Mouse (Mus musculus) intestine, embryonic 14.5 days (tissue): Measurements from ENCODE around the gene Ces1e. TPM values are rescaled to one million over a fixed set of nuclear protein-coding genes. Genes with fewer than 3 reads are reported as not detected.
"Not testable (repeated sequence)": the region's sequence is repeated elsewhere in the genome, so short reads cannot be mapped to it uniquely, and the experiment has no call there.

ENCODE experiments used
- ATAC-seq: fragments of 200-750 bp; cut with Nextera tagmentation; replicated peaks from 2 replicates; pipeline ENCODE4 v1.8.0; 2017; ENCODE audit warnings: low read depth, moderate number of reproducible peaks, moderate TSS enrichment, moderate library complexity; ENCODE audit not compliant: low FRiP score, low TSS enrichment
- DNase-seq: peaks from one replicate; pipeline ENCODE4 v3.0.0-alpha.2; 2018; ENCODE audit warnings: low spot score
- H3K27ac ChIP-seq: fragments of 300-500 bp; sonication (generic); 2 replicates; pipeline ENCODE4 v1.5.1; 2014; ENCODE audit warnings: low read depth, mild to moderate bottlenecking, control low read depth
- H3K27me3 ChIP-seq: fragments of 300-500 bp; sonication (generic); replicated peaks from 2 replicates; pipeline ENCODE4 v1.6.1; 2014; ENCODE audit warnings: low read length, control low read depth; ENCODE audit not compliant: control insufficient read depth, insufficient read depth
- H3K36me3 ChIP-seq: fragments of 300-500 bp; sonication (generic); 2 replicates; pipeline ENCODE4 v1.6.1; 2014; ENCODE audit warnings: low read length, control low read depth; ENCODE audit not compliant: control insufficient read depth, insufficient read depth
- H3K4me1 ChIP-seq: fragments of 300-500 bp; sonication (generic); replicated peaks from 2 replicates; pipeline ENCODE4 v1.6.1; 2014; ENCODE audit warnings: low read length, control low read depth, mixed read lengths; ENCODE audit not compliant: control insufficient read depth, insufficient read depth
- H3K4me2 ChIP-seq: fragments of 300-500 bp; sonication (generic); 2 replicates; pipeline ENCODE4 v1.6.1; 2014; ENCODE audit warnings: low read length
- H3K4me3 ChIP-seq: fragments of 300-500 bp; sonication (generic); 2 replicates; pipeline ENCODE4 v1.5.1; 2014; ENCODE audit warnings: low read depth, low read length, control low read depth, mixed read lengths
- H3K9ac ChIP-seq: fragments of 300-500 bp; sonication (generic); 2 replicates; pipeline ENCODE4 v1.6.1; 2014; ENCODE audit warnings: mild to moderate bottlenecking, low read length
- H3K9me3 ChIP-seq: fragments of 300-500 bp; sonication (generic); 2 replicates; pipeline ENCODE4 v1.6.1; 2016; ENCODE audit warnings: low read length, control low read depth; ENCODE audit not compliant: control insufficient read depth
- WGBS: fragments of 180-500 bp; shearing (Covaris S2); extraction: QIAGEN DNeasy Blood & Tissue Kit; methylation state at CpG from one replicate; pipeline ENCODE4 v1.1.7; 2014; 5-methylcytosine and 5-hydroxymethylcytosine counted together
- polyA plus RNA-seq: library from polyadenylated mRNA; unstranded; fragments of >200 nt; fragmentation: Nextera tagmentation; extraction: Ambion mirVana; gene quantifications from 2 replicates; pipeline ENCODE4 v1.2.1, GENCODE M21; 2014

The Ces1e gene
- polyA plus RNA-seq, 1 experiment from 2014 or later, result 0.45 TPM

DNA sequence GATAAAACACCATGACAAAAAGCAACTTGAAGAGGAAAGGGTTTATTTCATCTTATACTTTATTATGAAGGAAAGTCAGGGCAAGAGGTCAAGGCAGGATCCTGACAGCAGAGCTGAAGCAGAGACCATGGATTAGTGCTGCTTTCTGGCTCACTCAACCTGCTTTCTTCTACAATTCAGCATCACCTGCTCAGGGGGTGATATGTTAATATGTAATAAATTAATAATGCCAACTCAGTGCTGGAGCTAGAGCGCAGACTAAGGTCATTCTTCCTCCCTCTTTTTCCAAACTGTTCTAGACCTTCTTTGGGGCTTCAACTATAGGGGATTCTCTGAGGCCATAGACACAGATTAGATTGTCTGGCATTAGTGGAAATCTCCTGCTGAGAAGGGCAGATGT lies 6.3 kb upstream of the Ces1e start:
- H3K36me3 ChIP-seq, result no peaks in the 10 kb centered on the region
- H3K9me3 ChIP-seq, result no peaks in the 10 kb centered on the region
- ATAC-seq, result no peak
- WGBS, result 90% methylated on average over 1 of the region's 1 CpGs
- no peak for DNase-seq
- no peak overlapping the region for H3K4me2 ChIP-seq
- no peak overlapping the region for H3K27ac ChIP-seq
- no peak overlapping the region for H3K9ac ChIP-seq
- H3K4me3 ChIP-seq, result no peak overlapping the region
- no peaks in the 10 kb centered on the region for H3K4me1 ChIP-seq
- H3K27me3 ChIP-seq, result no peaks in the 10 kb centered on the region

DNA sequence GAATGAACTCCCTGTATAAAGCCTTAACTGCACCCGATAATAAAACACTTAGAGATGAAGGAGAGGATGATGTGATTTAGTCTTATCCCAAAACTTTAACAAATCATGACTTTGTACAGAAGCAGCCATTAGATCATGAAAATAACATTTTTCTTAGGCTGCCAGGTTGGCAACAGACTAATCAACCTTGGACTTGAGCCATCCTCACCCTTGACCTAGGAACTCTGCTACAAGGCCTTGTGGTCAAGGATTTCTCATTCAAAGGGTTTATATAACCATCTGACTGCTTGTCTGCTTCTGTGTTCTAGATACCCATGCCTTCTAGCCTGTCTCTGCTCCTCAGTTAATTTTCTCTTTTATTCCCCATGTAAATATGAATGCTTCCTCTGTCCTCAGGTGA lies 5.3 kb upstream of the Ces1e start:
- H3K27ac ChIP-seq, result no peak overlapping the region
- ATAC-seq (no peak), DNase-seq (no peak)

DNA sequence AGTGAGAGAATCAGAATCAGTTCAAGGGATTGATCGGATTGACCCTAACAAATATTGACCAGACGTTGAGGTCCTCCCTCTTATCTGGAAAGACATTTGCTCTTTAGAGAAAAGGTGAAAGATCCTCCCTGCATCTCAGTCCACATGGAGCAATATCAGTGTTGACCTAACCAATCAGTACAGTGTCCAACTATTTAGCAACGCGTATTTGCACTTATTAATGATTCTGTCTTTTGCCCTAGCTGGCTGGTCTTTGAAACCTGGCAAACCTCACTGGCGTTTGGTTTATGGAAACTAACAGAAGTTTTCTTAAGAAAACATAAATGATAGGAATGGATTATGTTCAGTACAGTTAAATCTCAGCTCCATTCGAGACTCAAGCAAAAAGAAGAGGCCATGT lies 4.6 kb upstream of the Ces1e start:
- Histone ChIP-seq H3K9me3 (no peaks in the 10 kb centered on the region), H3K36me3 (no peaks in the 10 kb centered on the region), H3K4me2 (no peak overlapping the region), H3K4me1 (no peaks in the 10 kb centered on the region), H3K27ac (no peak overlapping the region), H3K27me3 (no peaks in the 10 kb centered on the region), H3K9ac (no peak overlapping the region), H3K4me3 (no peak overlapping the region)
- no peak for ATAC-seq
- WGBS, result 70% methylated on average over 6 of the region's 6 CpGs
- DNase-seq, result no peak

More for the DNA sequence above, 5.3 kb upstream of the Ces1e start:
- Histone ChIP-seq H3K9me3 (no peaks in the 10 kb centered on the region), H3K4me1 (no peaks in the 10 kb centered on the region), H3K27me3 (no peaks in the 10 kb centered on the region), H3K36me3 (no peaks in the 10 kb centered on the region), H3K4me3 (no peak overlapping the region), H3K9ac (no peak overlapping the region), H3K4me2 (no peak overlapping the region)
- 97% methylated on average over 1 of the region's 1 CpGs for WGBS

DNA sequence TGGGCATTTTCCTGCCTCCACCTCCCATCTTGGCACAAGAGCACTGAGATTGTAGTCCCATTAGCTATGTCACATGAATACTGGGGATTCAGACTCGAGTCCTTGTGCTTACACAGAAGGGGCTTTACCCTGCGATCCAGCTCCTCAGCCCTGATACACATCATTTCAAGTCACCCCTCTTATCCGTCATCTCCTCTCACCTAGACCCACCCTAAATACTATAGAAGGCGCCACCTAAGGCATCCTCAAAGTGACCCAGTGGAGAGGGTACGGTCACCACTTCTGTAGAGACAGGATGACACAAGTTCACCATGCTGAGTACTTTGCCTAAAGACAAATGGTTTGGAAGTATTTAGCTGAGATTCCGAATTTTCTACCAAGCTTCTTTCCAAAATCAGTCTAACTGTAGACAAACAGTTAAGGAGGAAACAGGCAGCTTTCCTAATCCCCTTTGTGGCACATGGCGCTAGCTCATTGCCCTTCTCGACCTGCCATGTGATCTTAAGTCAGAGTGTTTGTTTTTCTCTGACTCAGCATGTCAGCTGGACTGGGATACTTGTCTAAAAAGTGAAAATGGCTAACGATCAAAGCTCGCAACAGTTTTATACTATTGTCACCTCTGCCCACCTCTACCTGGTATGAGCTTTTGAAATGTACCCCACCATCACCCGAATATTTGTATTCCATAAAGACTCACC lies 597 bp downstream of the Ces1e start:
- 59% methylated on average over 11 of the region's 11 CpGs for WGBS
- no peak overlapping the region for H3K27ac ChIP-seq
- H3K4me1 ChIP-seq, result no peaks in the 10 kb centered on the region
- DNase-seq, result no peak
- H3K4me3 ChIP-seq, result no peak overlapping the region
- H3K4me2 ChIP-seq, result no peak overlapping the region
- H3K9ac ChIP-seq, result no peak overlapping the region
- H3K27me3 ChIP-seq, result no peaks in the 10 kb centered on the region
- no peaks in the 10 kb centered on the region for H3K9me3 ChIP-seq
- 0 out of 2 replicates have a peak, but pooled peaks have one; percentile 62 for ATAC-seq
- H3K36me3 ChIP-seq, result no peaks in the 10 kb centered on the region

DNA sequence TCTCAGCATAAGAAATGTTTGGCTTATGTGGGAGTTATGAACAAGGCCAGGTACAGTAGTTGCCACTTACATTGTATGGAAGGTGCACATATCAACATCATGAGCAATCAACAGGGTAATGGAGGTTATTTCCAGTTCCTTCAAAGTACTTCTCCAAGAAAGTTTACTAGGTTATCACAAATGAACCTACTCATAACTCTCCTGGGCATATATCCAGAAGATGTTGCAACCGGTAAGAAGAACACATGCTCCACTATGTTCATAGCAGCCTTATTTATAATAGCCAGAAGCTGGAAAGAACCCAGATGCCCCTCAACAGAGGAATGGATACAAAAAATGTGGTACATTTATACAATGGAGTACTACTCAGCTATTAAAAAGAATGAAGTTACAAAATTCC lies 2.9 kb downstream of the Ces1e start:
- not testable (repeated sequence) for H3K4me2 ChIP-seq, H3K9me3 ChIP-seq, DNase-seq, H3K4me1 ChIP-seq, ATAC-seq, H3K9ac ChIP-seq, H3K27me3 ChIP-seq, H3K27ac ChIP-seq, H3K36me3 ChIP-seq, H3K4me3 ChIP-seq
- 90% methylated on average over 1 of the region's 1 CpGs for WGBS

DNA sequence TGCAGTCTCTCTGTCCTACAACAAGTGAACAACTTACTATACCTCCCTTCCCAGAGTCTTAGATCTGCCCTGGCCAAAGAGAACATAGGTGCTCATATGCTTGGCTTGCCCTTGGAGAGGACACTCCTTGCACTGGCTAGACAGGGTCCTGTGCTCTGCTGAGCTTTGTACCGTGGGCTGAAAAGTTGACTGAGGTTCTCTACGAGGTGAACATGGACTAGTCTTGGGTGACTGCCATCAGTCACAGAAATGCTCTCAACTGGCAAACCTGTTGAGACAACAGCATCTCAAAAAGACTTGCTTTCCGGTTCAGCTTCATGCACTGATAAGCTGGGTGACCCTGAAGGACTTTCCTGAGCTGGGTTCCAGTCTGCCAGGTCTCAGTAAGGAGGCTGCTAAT lies 7.5 kb downstream of the Ces1e start:
- Histone ChIP-seq H3K4me2 (no peak overlapping the region), H3K4me1 (no peaks in the 10 kb centered on the region), H3K4me3 (no peak overlapping the region), H3K9ac (no peak overlapping the region), H3K9me3 (no peaks in the 10 kb centered on the region), H3K27ac (no peak overlapping the region), H3K27me3 (no peaks in the 10 kb centered on the region), H3K36me3 (no peaks in the 10 kb centered on the region)
- DNase-seq (no peak), ATAC-seq (no peak)
- 74% methylated on average over 3 of the region's 3 CpGs for WGBS

DNA sequence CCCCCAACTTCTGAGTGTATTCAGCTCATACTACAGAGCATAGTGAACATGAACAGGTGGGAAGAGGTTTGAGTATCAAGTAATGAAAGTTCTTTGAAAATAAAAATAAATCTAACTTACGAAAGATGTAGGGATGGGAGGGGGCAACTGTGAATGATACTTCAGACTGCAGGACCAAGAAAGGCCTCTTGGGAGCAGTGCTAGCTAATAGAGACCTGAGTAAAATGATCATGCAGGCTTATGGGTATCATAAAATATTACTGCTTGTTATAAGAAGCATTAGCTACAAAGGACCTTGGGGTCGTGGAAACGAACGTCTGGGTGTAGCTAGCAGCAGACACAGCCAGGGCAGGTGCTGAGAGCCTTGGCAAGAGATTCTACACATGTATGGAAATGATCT lies 11.6 kb downstream of the Ces1e start:
- Histone ChIP-seq H3K4me2 (no peak overlapping the region), H3K9ac (no peak overlapping the region), H3K36me3 (no peaks in the 10 kb centered on the region), H3K27ac (no peak overlapping the region), H3K27me3 (no peaks in the 10 kb centered on the region), H3K9me3 (no peaks in the 10 kb centered on the region), H3K4me3 (no peak overlapping the region), H3K4me1 (no peaks in the 10 kb centered on the region)
- DNase-seq (no peak), ATAC-seq (no peak)
- 53% methylated on average over 4 of the region's 4 CpGs for WGBS

DNA sequence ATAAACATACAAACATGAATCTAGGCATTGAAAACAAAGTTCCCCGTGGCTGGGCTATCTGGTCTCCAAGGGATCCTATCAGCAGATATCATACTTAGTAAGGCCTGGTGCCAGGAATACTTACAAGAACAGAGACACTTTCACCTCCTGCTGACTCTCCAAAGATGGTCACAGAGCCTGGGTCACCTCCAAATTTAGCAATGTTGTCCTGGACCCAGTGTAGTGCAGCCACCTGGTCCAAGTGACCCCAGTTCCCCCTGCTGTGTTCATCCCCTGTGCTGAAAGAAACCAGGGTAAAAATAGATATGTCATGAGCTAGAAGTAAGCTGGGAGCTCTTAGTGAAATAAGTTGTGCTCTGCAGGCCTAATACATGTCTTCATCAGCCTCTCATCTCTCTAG lies 12.0 kb downstream of the Ces1e start:
- no peak overlapping the region for H3K9ac ChIP-seq
- H3K4me2 ChIP-seq, result no peak overlapping the region
- DNase-seq, result no peak
- ATAC-seq, result no peak
- H3K4me3 ChIP-seq, result no peak overlapping the region
- no peaks in the 10 kb centered on the region for H3K36me3 ChIP-seq
- WGBS, result 66% methylated on average over 1 of the region's 1 CpGs
- no peaks in the 10 kb centered on the region for H3K27me3 ChIP-seq
- H3K27ac ChIP-seq, result no peak overlapping the region
- no peaks in the 10 kb centered on the region for H3K4me1 ChIP-seq
- no peaks in the 10 kb centered on the region for H3K9me3 ChIP-seq

DNA sequence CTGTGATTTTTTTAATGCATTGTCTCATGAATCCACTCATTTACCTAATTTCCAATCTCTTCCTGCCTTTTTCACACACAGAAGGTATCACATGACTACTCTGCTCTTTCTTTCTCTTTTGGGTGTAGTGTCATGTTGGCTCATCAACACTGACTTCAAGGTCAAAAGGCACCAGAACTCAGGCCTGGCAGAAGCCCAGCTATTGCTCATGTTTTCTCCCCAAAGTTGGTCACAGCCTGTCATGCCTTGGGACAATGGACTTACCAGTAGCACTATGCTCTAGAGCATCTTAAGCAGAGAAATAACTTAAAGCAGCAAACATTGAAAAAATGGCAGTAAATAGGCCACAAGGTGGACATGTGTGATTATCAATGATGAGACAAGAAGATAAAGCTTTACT lies 18.3 kb downstream of the Ces1e start:
- Histone ChIP-seq H3K9me3 (no peaks in the 10 kb centered on the region), H3K4me3 (no peak overlapping the region), H3K4me1 (no peaks in the 10 kb centered on the region), H3K9ac (no peak overlapping the region), H3K36me3 (no peaks in the 10 kb centered on the region), H3K27ac (no peak overlapping the region), H3K4me2 (no peak overlapping the region), H3K27me3 (no peaks in the 10 kb centered on the region)
- no peak for ATAC-seq
- DNase-seq, result no peak
